Mouse (Mus musculus): ENCODE data around the gene Cadps2.

Cadps2 gene

GRCm38 (mm10) chr6:23839009-23839811, at the start of gene Cadps2:
TSS of gene Cadps2 (minus strand) at chr6:23839421.
- no peak for DNase-seq (ENCODE audit: low spot score)

- no peak for DNase-seq (ENCODE audit: low spot score)
Measured at GRCm38 (mm10) chr6:23886418-23886817, 47.2 kb upstream of the Cadps2 start.

- DNase-seq (ENCODE audit: low spot score) = no peak
Measured at GRCm38 (mm10) chr6:23876765-23877408, 37.7 kb upstream of the Cadps2 start.

GRCm38 (mm10) chr6:23876363-23876762, 37.1 kb upstream of the Cadps2 start:
- DNase-seq (ENCODE audit: low spot score) = no peak

GRCm38 (mm10) chr6:23873812-23874211, 34.6 kb upstream of the Cadps2 start:
- DNase-seq (ENCODE audit: low spot score) = no peak

GRCm38 (mm10) chr6:23873231-23873630, 34.0 kb upstream of the Cadps2 start:
- no peak for DNase-seq (ENCODE audit: low spot score)

- DNase-seq (ENCODE audit: low spot score) = no peak
Measured at GRCm38 (mm10) chr6:23869971-23870370, 30.8 kb upstream of the Cadps2 start.

GRCm38 (mm10) chr6:23866298-23866697, 27.1 kb upstream of the Cadps2 start:
- no peak for DNase-seq (ENCODE audit: low spot score)

GRCm38 (mm10) chr6:23853464-23853863, 14.2 kb upstream of the Cadps2 start:
- no peak for DNase-seq (ENCODE audit: low spot score)

- no peak for DNase-seq (ENCODE audit: low spot score)
Measured at GRCm38 (mm10) chr6:23840001-23840400, 780 bp upstream of the Cadps2 start.

- no peak for DNase-seq (ENCODE audit: low spot score)
Measured at GRCm38 (mm10) chr6:23838401-23839008, 716 bp downstream of the Cadps2 start.

GRCm38 (mm10) chr6:23837631-23838030, 1.6 kb downstream of the Cadps2 start:
- DNase-seq (ENCODE audit: low spot score) = no peak

GRCm38 (mm10) chr6:23837127-23837526, 2.1 kb downstream of the Cadps2 start:
- no peak for DNase-seq (ENCODE audit: low spot score)

GRCm38 (mm10) chr6:23836694-23837093, 2.5 kb downstream of the Cadps2 start:
- no peak for DNase-seq (ENCODE audit: low spot score)

GRCm38 (mm10) chr6:23835552-23835951, 3.7 kb downstream of the Cadps2 start:
- DNase-seq (ENCODE audit: low spot score) = no peak

- DNase-seq (ENCODE audit: low spot score) = no peak
Measured at GRCm38 (mm10) chr6:23830741-23831140, 8.5 kb downstream of the Cadps2 start.

- no peak for DNase-seq (ENCODE audit: low spot score)
Measured at GRCm38 (mm10) chr6:23829338-23829737, 9.9 kb downstream of the Cadps2 start.

- DNase-seq (ENCODE audit: low spot score) = no peak
Measured at GRCm38 (mm10) chr6:23821819-23822218, 17.4 kb downstream of the Cadps2 start.

GRCm38 (mm10) chr6:23810087-23810486, 29.1 kb downstream of the Cadps2 start:
- no peak for DNase-seq (ENCODE audit: low spot score)

- no peak for DNase-seq (ENCODE audit: low spot score)
Measured at GRCm38 (mm10) chr6:23809344-23809743, 29.9 kb downstream of the Cadps2 start.

- no peak for DNase-seq (ENCODE audit: low spot score)
Measured at GRCm38 (mm10) chr6:23805333-23805732, 33.9 kb downstream of the Cadps2 start.

GRCm38 (mm10) chr6:23791822-23792221, 47.4 kb downstream of the Cadps2 start:
- no peak for DNase-seq (ENCODE audit: low spot score)

GRCm38 (mm10) chr6:23777641-23778040, 61.6 kb downstream of the Cadps2 start:
- no peak for DNase-seq (ENCODE audit: low spot score)

Data from c-Kit-positive CD71-positive TER-119-positive erythroid progenitor cells, embryonic 14.5 days (primary cell).